Mouse (Mus musculus) lung, adult 2 months (tissue): ENCODE results near the gene Gm8369.

ENCODE experiments used
- CTCF ChIP-seq: fragments of 200-500 bp; IDR thresholded peaks from 2 replicates; pipeline ENCODE4 v1.5.1; 2011; ENCODE audit warnings: mild to moderate bottlenecking, low read length, control low read depth; ENCODE audit not compliant: insufficient read depth
- POLR2A ChIP-seq: fragments of 200-500 bp; IDR thresholded peaks from 2 replicates; pipeline ENCODE4 v1.6.1; 2011; ENCODE audit warnings: low read depth, mild to moderate bottlenecking, control low read depth, low read length, borderline replicate concordance; ENCODE audit errors: extremely low read depth

DNA sequence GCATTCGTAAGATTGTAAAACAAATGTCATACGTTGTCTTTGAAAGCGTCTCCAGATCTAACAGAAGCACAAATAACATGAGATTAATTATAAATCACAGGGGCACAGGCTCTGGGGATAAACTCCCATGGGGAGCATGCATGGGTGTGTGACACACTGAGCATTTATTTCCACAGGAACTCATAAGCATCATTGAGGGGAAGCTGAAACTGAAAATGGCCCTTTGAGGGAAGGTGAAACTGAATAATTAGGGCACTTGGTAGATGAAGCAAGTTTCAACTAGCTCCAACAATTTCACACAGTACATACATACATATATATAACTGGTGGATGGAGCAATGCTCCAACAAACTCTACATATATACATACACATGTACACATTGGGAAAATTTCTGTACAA lies 8.8 kb downstream of the Gm8369 start:
- no peak for TF ChIP-seq POLR2A
- TF ChIP-seq CTCF: no peak
